Mouse (Mus musculus): ENCODE measurements at regions not wholly inside any gene's neighbourhood (a gene's known extent, or its start where the extent isn't known, plus 50 kb on each side); places are given as distances from the start of the nearest gene placed in this dataset.

GRCm38 (mm10) chr2:133141341-133142035 lies 195.8 kb upstream of the Fermt1 start:
- ATAC-seq (ENCODE audit: low FRiP score, low read depth) = no peak
- no peaks in the 10 kb centered on the region for H3K36me3 ChIP-seq
- H3K4me3 ChIP-seq = no peak overlapping the region
- WGBS = 81% methylated on average over 6 of the region's 6 CpGs
- no peaks in the 10 kb centered on the region for H3K9me3 ChIP-seq
- H3K27me3 ChIP-seq = no peaks in the 10 kb centered on the region
- H3K4me1 ChIP-seq = no peaks in the 10 kb centered on the region
- H3K27ac ChIP-seq (replicated peaks) = no peak overlapping the region
- no peak overlapping the region for H3K9ac ChIP-seq (replicated peaks)
- H3K4me2 ChIP-seq (replicated peaks) = no peak overlapping the region

GRCm38 (mm10) chr2:133152461-133152860 lies 206.8 kb upstream of the Fermt1 start:
- H3K36me3 ChIP-seq = no peaks in the 10 kb centered on the region
- no peak for ATAC-seq (ENCODE audit: low FRiP score, low read depth)
- H3K27me3 ChIP-seq = no peaks in the 10 kb centered on the region
- H3K9me3 ChIP-seq = no peaks in the 10 kb centered on the region
- no peaks in the 10 kb centered on the region for H3K4me1 ChIP-seq
- WGBS = 69% methylated on average over 1 of the region's 1 CpGs
- no peak overlapping the region for H3K27ac ChIP-seq (replicated peaks)
- no peak overlapping the region for H3K4me2 ChIP-seq (replicated peaks)
- H3K9ac ChIP-seq (replicated peaks) = no peak overlapping the region
- no peak overlapping the region for H3K4me3 ChIP-seq

GRCm38 (mm10) chr2:133156537-133156936 lies 210.8 kb upstream of the Fermt1 start:
- no peak for ATAC-seq (ENCODE audit: low FRiP score, low read depth)
- no peak overlapping the region for H3K27ac ChIP-seq (replicated peaks)
- no peaks in the 10 kb centered on the region for H3K9me3 ChIP-seq
- no peak overlapping the region for H3K4me2 ChIP-seq (replicated peaks)
- no peak overlapping the region for H3K9ac ChIP-seq (replicated peaks)
- H3K27me3 ChIP-seq = no peaks in the 10 kb centered on the region
- H3K36me3 ChIP-seq = no peaks in the 10 kb centered on the region
- WGBS = 67% methylated on average over 3 of the region's 3 CpGs
- no peak overlapping the region for H3K4me3 ChIP-seq
- H3K4me1 ChIP-seq = no peaks in the 10 kb centered on the region

- Histone ChIP-seq H3K36me3 (no peaks in the 10 kb centered on the region), H3K4me1 (no peaks in the 10 kb centered on the region), H3K27me3 (no peaks in the 10 kb centered on the region), H3K27ac (replicated peaks) (no peak overlapping the region), H3K9ac (replicated peaks) (no peak overlapping the region), H3K4me2 (replicated peaks) (no peak overlapping the region), H3K4me3 (no peak overlapping the region), H3K9me3 (no peaks in the 10 kb centered on the region)
- no peak for ATAC-seq (ENCODE audit: low FRiP score, low read depth)
- WGBS = 38% methylated on average over 8 of the region's 8 CpGs
Measured at GRCm38 (mm10) chr2:133158206-133158605, 212.5 kb upstream of the Fermt1 start.

- 51% methylated on average over 2 of the region's 2 CpGs for WGBS
Measured at GRCm38 (mm10) chr2:133159398-133159797, 213.7 kb upstream of the Fermt1 start.

GRCm38 (mm10) chr2:133176411-133176810 lies 230.7 kb upstream of the Fermt1 start:
- Histone ChIP-seq H3K9me3 (no peaks in the 10 kb centered on the region), H3K27ac (replicated peaks) (no peak overlapping the region), H3K4me1 (no peaks in the 10 kb centered on the region), H3K4me2 (replicated peaks) (no peak overlapping the region), H3K4me3 (no peak overlapping the region), H3K27me3 (no peaks in the 10 kb centered on the region), H3K9ac (replicated peaks) (no peak overlapping the region), H3K36me3 (no peaks in the 10 kb centered on the region)
- WGBS = 83% methylated on average over 3 of the region's 3 CpGs
- no peak for ATAC-seq (ENCODE audit: low FRiP score, low read depth)

More at GRCm38 (mm10) chr2:133159398-133159797, 213.7 kb upstream of the Fermt1 start:
- H3K36me3 ChIP-seq = no peaks in the 10 kb centered on the region
- no peaks in the 10 kb centered on the region for H3K27me3 ChIP-seq
- ATAC-seq (ENCODE audit: low FRiP score, low read depth) = no peak
- H3K9ac ChIP-seq (replicated peaks) = no peak overlapping the region
- H3K4me1 ChIP-seq = no peaks in the 10 kb centered on the region
- no peak overlapping the region for H3K4me2 ChIP-seq (replicated peaks)
- H3K4me3 ChIP-seq = no peak overlapping the region
- no peak overlapping the region for H3K27ac ChIP-seq (replicated peaks)
- no peaks in the 10 kb centered on the region for H3K9me3 ChIP-seq

- WGBS = 95% methylated on average over 1 of the region's 1 CpGs
- Histone ChIP-seq H3K27me3 (no peaks in the 10 kb centered on the region), H3K4me3 (no peak overlapping the region), H3K9me3 (no peaks in the 10 kb centered on the region), H3K27ac (replicated peaks) (no peak overlapping the region), H3K36me3 (no peaks in the 10 kb centered on the region), H3K4me2 (replicated peaks) (no peak overlapping the region), H3K9ac (replicated peaks) (no peak overlapping the region), H3K4me1 (no peaks in the 10 kb centered on the region)
- no peak for ATAC-seq (ENCODE audit: low FRiP score, low read depth)
Measured at GRCm38 (mm10) chr2:133181216-133181615, 235.5 kb upstream of the Fermt1 start.

GRCm38 (mm10) chr2:133182920-133183319 lies 237.2 kb upstream of the Fermt1 start:
- WGBS = 70% methylated on average over 4 of the region's 4 CpGs
- no peak overlapping the region for H3K9ac ChIP-seq (replicated peaks)
- H3K27ac ChIP-seq (replicated peaks) = no peak overlapping the region
- H3K4me2 ChIP-seq (replicated peaks) = no peak overlapping the region
- no peak overlapping the region for H3K4me3 ChIP-seq
- H3K4me1 ChIP-seq = no peaks in the 10 kb centered on the region
- H3K36me3 ChIP-seq = no peaks in the 10 kb centered on the region
- ATAC-seq (ENCODE audit: low FRiP score, low read depth) = no peak
- no peaks in the 10 kb centered on the region for H3K27me3 ChIP-seq
- no peaks in the 10 kb centered on the region for H3K9me3 ChIP-seq

- H3K4me3 ChIP-seq = no peak overlapping the region
- no peaks in the 10 kb centered on the region for H3K9me3 ChIP-seq
- no peak overlapping the region for H3K4me2 ChIP-seq (replicated peaks)
- 20% methylated on average over 5 of the region's 5 CpGs for WGBS
- ATAC-seq (ENCODE audit: low FRiP score, low read depth) = no peak
- H3K27ac ChIP-seq (replicated peaks) = no peak overlapping the region
- no peaks in the 10 kb centered on the region for H3K27me3 ChIP-seq
- H3K9ac ChIP-seq (replicated peaks) = no peak overlapping the region
- no peaks in the 10 kb centered on the region for H3K36me3 ChIP-seq
- H3K4me1 ChIP-seq = no peaks in the 10 kb centered on the region
Measured at GRCm38 (mm10) chr2:133204295-133204866, 258.7 kb upstream of the Fermt1 start.

- Histone ChIP-seq H3K4me3 (no peak overlapping the region), H3K27ac (replicated peaks) (no peak overlapping the region), H3K4me1 (no peaks in the 10 kb centered on the region), H3K4me2 (replicated peaks) (no peak overlapping the region), H3K36me3 (no peaks in the 10 kb centered on the region), H3K27me3 (no peaks in the 10 kb centered on the region), H3K9me3 (no peaks in the 10 kb centered on the region), H3K9ac (replicated peaks) (no peak overlapping the region)
- WGBS = 74% methylated on average over 4 of the region's 4 CpGs
- ATAC-seq (ENCODE audit: low FRiP score, low read depth) = no peak
Measured at GRCm38 (mm10) chr2:133208498-133208897, 262.8 kb upstream of the Fermt1 start.

- Histone ChIP-seq H3K36me3 (no peaks in the 10 kb centered on the region), H3K4me1 (no peaks in the 10 kb centered on the region), H3K27me3 (no peaks in the 10 kb centered on the region), H3K27ac (replicated peaks) (no peak overlapping the region), H3K9me3 (no peaks in the 10 kb centered on the region), H3K9ac (replicated peaks) (no peak overlapping the region), H3K4me2 (replicated peaks) (no peak overlapping the region), H3K4me3 (no peak overlapping the region)
- WGBS = 64% methylated on average over 4 of the region's 4 CpGs
- ATAC-seq (ENCODE audit: low FRiP score, low read depth) = no peak
Measured at GRCm38 (mm10) chr2:133221762-133222556, 276.3 kb upstream of the Fermt1 start.

- Histone ChIP-seq H3K9ac (replicated peaks) (no peak overlapping the region), H3K4me1 (no peaks in the 10 kb centered on the region), H3K27me3 (no peaks in the 10 kb centered on the region), H3K27ac (replicated peaks) (no peak overlapping the region), H3K4me2 (replicated peaks) (no peak overlapping the region), H3K36me3 (no peaks in the 10 kb centered on the region), H3K4me3 (no peak overlapping the region), H3K9me3 (no peaks in the 10 kb centered on the region)
- ATAC-seq (ENCODE audit: low FRiP score, low read depth) = no peak
- 86% methylated on average over 4 of the region's 4 CpGs for WGBS
Measured at GRCm38 (mm10) chr2:133235175-133235920, 289.6 kb upstream of the Fermt1 start.
